Mouse (Mus musculus): ENCODE results near the gene Parp4.

GRCm38 (mm10) chr14:56598759-56599158 lies 23.3 kb downstream of the Parp4 start:
- peak; percentile 98 for TF ChIP-seq CTCF (IDR thresholded peaks at IDR 0.05; ENCODE audit: low read depth, low read length)
- no peak for TF ChIP-seq POLR2A (IDR thresholded peaks at IDR 0.05; ENCODE audit: borderline replicate concordance, low read depth, low read length)
